Mouse (Mus musculus): ENCODE data around the gene Hist1h2bm.
"Not testable (repeated sequence)": the region's sequence is repeated elsewhere in the genome, so short reads cannot be mapped to it uniquely, and the experiment has no call there.

Gene Hist1h2bm

GRCm38 (mm10) chr13:21729544-21729943 is 7.7 kb downstream of the Hist1h2bm start:
- no peak for DNase-seq

GRCm38 (mm10) chr13:21733466-21733865 is 11.6 kb downstream of the Hist1h2bm start:
- DNase-seq = no peak

GRCm38 (mm10) chr13:21734010-21734905 is 12.4 kb downstream of the Hist1h2bm start:
- DNase-seq = peak; percentile 52

- peak; percentile 21 for DNase-seq
Measured at GRCm38 (mm10) chr13:21734906-21735767, 13.3 kb downstream of the Hist1h2bm start, which contains the start of gene Hist1h4j. TSS of gene Hist1h4j (plus strand) at chr13:21735064.

GRCm38 (mm10) chr13:21745006-21745405 is 23.2 kb downstream of the Hist1h2bm start:
- DNase-seq = no peak

- no peak for DNase-seq
Measured at GRCm38 (mm10) chr13:21749387-21750158, 27.7 kb downstream of the Hist1h2bm start.

- peak; percentile 53 for DNase-seq
Measured at GRCm38 (mm10) chr13:21750159-21751017, 28.5 kb downstream of the Hist1h2bm start, which contains the start of gene Hist1h4k. TSS of gene Hist1h4k (minus strand) at chr13:21750505.

- DNase-seq = no peak
Measured at GRCm38 (mm10) chr13:21751417-21751816, 29.6 kb downstream of the Hist1h2bm start.

GRCm38 (mm10) chr13:21751827-21752226 is 30.0 kb downstream of the Hist1h2bm start:
- DNase-seq = no peak

- no peak for DNase-seq
Measured at GRCm38 (mm10) chr13:21752356-21752755, 30.5 kb downstream of the Hist1h2bm start.

GRCm38 (mm10) chr13:21753051-21753523 is 31.2 kb downstream of the Hist1h2bm start:
- no peak for DNase-seq

- DNase-seq = peak; percentile 31
Measured at GRCm38 (mm10) chr13:21753524-21754285, 31.9 kb downstream of the Hist1h2bm start, which contains the start of the genes Hist1h2ak and Hist1h2bn. TSS of gene Hist1h2ak (minus strand) at chr13:21753827. TSS of gene Hist1h2bn (plus strand) at chr13:21754123.

- not testable (repeated sequence) for DNase-seq
Measured at GRCm38 (mm10) chr13:21754294-21755001, 32.6 kb downstream of the Hist1h2bm start.

- no peak for DNase-seq
Measured at GRCm38 (mm10) chr13:21755707-21756106, 33.9 kb downstream of the Hist1h2bm start.

All from kidney, adult 11 months (tissue).